Comparison of ENCODE assay signal across 8 mouse cellular contexts in genomic region chr7:28810107-28811066, GRCm38 (mm10). TPM values are rescaled to one million over a fixed set of nuclear protein-coding genes. Genes with fewer than 3 reads are reported as not detected.
DNase-seq lines count a peak whose midpoint lies in the region; ATAC-seq and TF ChIP-seq lines count a peak whose summit lies in the region.

No protein-coding gene starts in this region.

- peaks cover 20% of the 10 kb centered on the region for H3K36me3 ChIP-seq in lung, postnatal 0 days (ENCODE audit: insufficient read depth, low read length)

- peak; percentile 99 for DNase-seq in MEL-GATA-1-ER (ENCODE audit: extremely low read depth, low read depth)
- DNase-seq in cerebellum, adult 8-10 months = peak; percentile 99
- DNase-seq in forelimb bud, embryonic 11.5 days (ENCODE audit: low read depth, low spot score) = peak; percentile 99
- DNase-seq in layer of hippocampus, adult 9-11 months = peak; percentile 100
- peak; percentile 100 for DNase-seq in lung, postnatal 0 days (ENCODE audit: low spot score)
- peak; percentile 99 for DNase-seq in ovary, postnatal 14 days (ENCODE audit: low spot score)
- peak; percentile 99 for DNase-seq in thymus, postnatal 14 days

- peak; percentile 61 for TF ChIP-seq EP300 in lung, postnatal 0 days (IDR thresholded peaks at IDR 0.05)

- H3K9me3 ChIP-seq in lung, postnatal 0 days (ENCODE audit: low read length) = no peaks in the 10 kb centered on the region

- H3K27ac ChIP-seq in lung, postnatal 0 days (ENCODE audit: low read length) = peak overlapping the region; percentile 100

- H3K4me3 ChIP-seq in lung, postnatal 0 days (ENCODE audit: low read depth, low read length) = peak overlapping the region; percentile 75

- under 1% methylated on average over 65 of the region's 70 CpGs for WGBS in lung, postnatal 0 days

- TF ChIP-seq CTCF in lung, postnatal 0 days (IDR thresholded peaks at IDR 0.05) = peak; percentile 65

- peak; percentile 71 to 73 for ATAC-seq in hematopoietic stem cell, adult 5-6 weeks (replicated peaks in 1 of 2; ENCODE audit: insufficient read depth in 1 of 2, low FRiP score in 2 of 2, low TSS enrichment in 1 of 2, low read depth in 1 of 2, poor library complexity in 2 of 2, severe bottlenecking in 2 of 2)
- peak; percentile 88 for ATAC-seq in lung, postnatal 0 days

- peak overlapping the region; percentile 83 for H3K9ac ChIP-seq in lung, postnatal 0 days (replicated peaks; ENCODE audit: low read depth)

- H3K4me2 ChIP-seq in lung, postnatal 0 days (replicated peaks; ENCODE audit: low read depth, low read length) = peak overlapping the region; percentile 98

- no peaks in the 10 kb centered on the region for H3K27me3 ChIP-seq in lung, postnatal 0 days (replicated peaks; ENCODE audit: insufficient read depth, low read length)

- peaks cover 20% of the 10 kb centered on the region; the same call in 1 of the 2 replicates for H3K4me1 ChIP-seq in lung, postnatal 0 days (ENCODE audit: insufficient read depth, low read depth, low read length)

RNA-seq across cellular contexts. Expression of gene Hnrnpl, which starts 2.0 kb away (rescaled TPM):
- 340 and 427 TPM in 2 replicates for total RNA-seq in hematopoietic stem cell, adult 5-6 weeks (2017)
- polyA plus RNA-seq in lung, postnatal 0 days (2015; fragmentation: Nextera tagmentation; extraction: Ambion mirVana) = 151 and 154 TPM in 2 replicates

RNA-seq across cellular contexts. Expression of gene Ech1, which starts 14.6 kb away (rescaled TPM):
- total RNA-seq in hematopoietic stem cell, adult 5-6 weeks (2017) = 120 and 123 TPM in 2 replicates
- polyA plus RNA-seq in lung, postnatal 0 days (2015; fragmentation: Nextera tagmentation; extraction: Ambion mirVana) = 287 and 308 TPM in 2 replicates

RNA-seq across cellular contexts. Expression of gene Rinl, which starts 21.6 kb away (rescaled TPM):
- total RNA-seq in hematopoietic stem cell, adult 5-6 weeks (2017) = 40.5 and 51.7 TPM in 2 replicates
- polyA plus RNA-seq in lung, postnatal 0 days (2015; fragmentation: Nextera tagmentation; extraction: Ambion mirVana) = 10.2 and 12.9 TPM in 2 replicates

RNA-seq across cellular contexts. Expression of gene Lgals4, which starts 23.3 kb away (rescaled TPM):
- total RNA-seq in hematopoietic stem cell, adult 5-6 weeks (2017) = 16.7 and 16.8 TPM in 2 replicates
- polyA plus RNA-seq in lung, postnatal 0 days (2015; fragmentation: Nextera tagmentation; extraction: Ambion mirVana) = 14.9 and 15.6 TPM in 2 replicates

RNA-seq across cellular contexts. Expression of gene Nfkbib, which starts 43.1 kb away (rescaled TPM):
- 12.4 and 13.1 TPM in 2 replicates for total RNA-seq in hematopoietic stem cell, adult 5-6 weeks (2017)
- 42.3 and 42.7 TPM in 2 replicates for polyA plus RNA-seq in lung, postnatal 0 days (2015; fragmentation: Nextera tagmentation; extraction: Ambion mirVana)

Comparison
In these comparisons a context has a peak if more than half of its experiments do, and no peak if none do; other contexts are left out.
1. Peak in every context shown above with its lines: DNase-seq, ATAC-seq, H3K4me3 ChIP-seq and H3K27ac ChIP-seq.